Mouse (Mus musculus): ENCODE data around the gene Atg2a. TPM values are rescaled to one million over a fixed set of nuclear protein-coding genes. Genes with fewer than 3 reads are reported as not detected.

The Atg2a gene
- polyA plus RNA-seq, 1 experiment from 2014 or later: 8.0 TPM

GRCm38 (mm10) chr19:6231036-6231435 is 10.4 kb upstream of the Atg2a start:
- H3K4me2 ChIP-seq (ENCODE audit: low read depth, low read length): no peak overlapping the region
- no peak overlapping the region for H3K27ac ChIP-seq (ENCODE audit: low read length)
- WGBS: 84% methylated on average over 2 of the region's 2 CpGs
- no peak overlapping the region for H3K4me3 ChIP-seq (ENCODE audit: low read length)
- no peak for ATAC-seq (replicated peaks; ENCODE audit: extremely low read depth, insufficient read depth, low FRiP score)
- peaks cover 13% of the 10 kb centered on the region for H3K4me1 ChIP-seq (ENCODE audit: control insufficient read depth, insufficient read depth, low read length)
- peaks cover 21% of the 10 kb centered on the region for H3K36me3 ChIP-seq (ENCODE audit: control insufficient read depth, insufficient read depth)
- H3K9ac ChIP-seq (ENCODE audit: low read length): no peak overlapping the region
- H3K9me3 ChIP-seq (replicated peaks; ENCODE audit: control insufficient read depth, low read length): no peaks in the 10 kb centered on the region
- no peaks in the 10 kb centered on the region for H3K27me3 ChIP-seq (ENCODE audit: control insufficient read depth, insufficient read depth, low read length)

DNA sequence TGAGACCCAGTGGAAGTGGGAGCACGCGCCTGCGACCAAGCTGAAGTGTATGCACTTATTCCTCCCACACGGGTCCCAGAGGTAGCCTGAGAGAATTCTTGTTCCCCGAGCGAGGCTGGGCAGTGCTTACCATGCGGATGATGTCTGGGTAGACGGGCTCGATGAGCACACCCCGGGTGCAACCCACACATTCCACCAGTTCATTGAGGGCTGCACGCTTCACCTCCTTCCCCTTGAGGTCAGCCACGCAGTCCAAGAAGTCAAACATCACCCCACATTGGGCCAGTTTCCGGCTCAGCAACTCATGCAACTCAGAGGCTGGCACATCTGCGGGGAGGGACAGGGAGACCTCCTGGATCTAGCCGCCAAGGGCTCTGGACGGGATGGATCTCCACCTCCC is 7.8 kb upstream of the Atg2a start:
- Histone ChIP-seq H3K27ac (ENCODE audit: low read length) (no peak overlapping the region), H3K36me3 (ENCODE audit: control insufficient read depth, insufficient read depth) (peaks cover 16% of the 10 kb centered on the region; the same call in 1 of the 2 replicates), H3K27me3 (ENCODE audit: control insufficient read depth, insufficient read depth, low read length) (no peaks in the 10 kb centered on the region), H3K9me3 (replicated peaks; ENCODE audit: control insufficient read depth, low read length) (no peaks in the 10 kb centered on the region), H3K4me3 (ENCODE audit: low read length) (no peak overlapping the region), H3K4me2 (ENCODE audit: low read depth, low read length) (no peak overlapping the region), H3K4me1 (ENCODE audit: control insufficient read depth, insufficient read depth, low read length) (peaks cover 15% of the 10 kb centered on the region), H3K9ac (ENCODE audit: low read length) (no peak overlapping the region)
- WGBS: 82% methylated on average over 16 of the region's 16 CpGs
- no peak for ATAC-seq (replicated peaks; ENCODE audit: extremely low read depth, insufficient read depth, low FRiP score)

DNA sequence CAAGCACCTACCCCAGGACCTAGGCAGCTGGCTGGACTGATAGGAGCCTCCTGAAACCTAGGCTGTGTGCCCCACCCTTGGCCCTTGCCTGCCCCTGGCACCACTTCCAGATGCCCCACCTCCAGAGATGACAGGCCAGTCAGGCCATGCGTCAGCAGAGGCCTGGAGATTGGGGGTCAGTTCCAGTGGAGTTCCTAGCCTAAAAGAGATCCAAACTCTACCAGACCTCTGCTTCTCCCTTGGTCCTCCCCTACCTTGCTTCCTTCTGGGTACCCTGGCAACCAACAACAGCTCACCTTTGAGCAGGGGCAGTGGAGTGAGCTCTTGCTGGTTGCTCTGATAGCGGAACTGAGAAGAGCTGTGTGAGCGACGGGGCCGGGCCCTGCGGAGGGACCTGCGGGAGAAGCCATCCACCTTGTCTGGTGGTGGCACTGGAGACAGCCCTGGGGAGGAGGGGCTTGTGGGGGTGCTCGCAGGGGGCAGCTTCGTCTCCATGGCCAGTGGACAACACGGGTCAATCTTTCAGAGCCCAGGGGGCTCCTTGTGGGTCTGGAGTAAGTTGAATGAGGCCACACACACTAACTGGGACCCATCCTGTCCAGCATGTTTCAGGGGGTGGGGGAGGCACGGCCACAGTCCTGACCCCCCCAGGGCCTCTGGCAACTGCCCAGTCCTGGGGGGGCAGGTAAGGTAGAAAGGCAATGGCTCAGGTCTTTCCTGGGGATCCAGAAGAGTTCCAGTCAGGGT is 7.0 kb upstream of the Atg2a start:
- H3K9me3 ChIP-seq (replicated peaks; ENCODE audit: control insufficient read depth, low read length): no peaks in the 10 kb centered on the region
- H3K36me3 ChIP-seq (ENCODE audit: control insufficient read depth, insufficient read depth): peaks cover 14% of the 10 kb centered on the region; the same call in 1 of the 2 replicates
- no peak for ATAC-seq (replicated peaks; ENCODE audit: extremely low read depth, insufficient read depth, low FRiP score)
- H3K4me3 ChIP-seq (ENCODE audit: low read length): peak overlapping the region; percentile 79
- H3K4me1 ChIP-seq (ENCODE audit: control insufficient read depth, insufficient read depth, low read length): peaks cover 15% of the 10 kb centered on the region
- H3K4me2 ChIP-seq (ENCODE audit: low read depth, low read length): peak overlapping the region; percentile 97
- H3K27ac ChIP-seq (ENCODE audit: low read length): no peak overlapping the region
- 59% methylated on average over 11 of the region's 11 CpGs for WGBS
- peak overlapping the region; percentile 86 for H3K9ac ChIP-seq (ENCODE audit: low read length)
- no peaks in the 10 kb centered on the region for H3K27me3 ChIP-seq (ENCODE audit: control insufficient read depth, insufficient read depth, low read length)

DNA sequence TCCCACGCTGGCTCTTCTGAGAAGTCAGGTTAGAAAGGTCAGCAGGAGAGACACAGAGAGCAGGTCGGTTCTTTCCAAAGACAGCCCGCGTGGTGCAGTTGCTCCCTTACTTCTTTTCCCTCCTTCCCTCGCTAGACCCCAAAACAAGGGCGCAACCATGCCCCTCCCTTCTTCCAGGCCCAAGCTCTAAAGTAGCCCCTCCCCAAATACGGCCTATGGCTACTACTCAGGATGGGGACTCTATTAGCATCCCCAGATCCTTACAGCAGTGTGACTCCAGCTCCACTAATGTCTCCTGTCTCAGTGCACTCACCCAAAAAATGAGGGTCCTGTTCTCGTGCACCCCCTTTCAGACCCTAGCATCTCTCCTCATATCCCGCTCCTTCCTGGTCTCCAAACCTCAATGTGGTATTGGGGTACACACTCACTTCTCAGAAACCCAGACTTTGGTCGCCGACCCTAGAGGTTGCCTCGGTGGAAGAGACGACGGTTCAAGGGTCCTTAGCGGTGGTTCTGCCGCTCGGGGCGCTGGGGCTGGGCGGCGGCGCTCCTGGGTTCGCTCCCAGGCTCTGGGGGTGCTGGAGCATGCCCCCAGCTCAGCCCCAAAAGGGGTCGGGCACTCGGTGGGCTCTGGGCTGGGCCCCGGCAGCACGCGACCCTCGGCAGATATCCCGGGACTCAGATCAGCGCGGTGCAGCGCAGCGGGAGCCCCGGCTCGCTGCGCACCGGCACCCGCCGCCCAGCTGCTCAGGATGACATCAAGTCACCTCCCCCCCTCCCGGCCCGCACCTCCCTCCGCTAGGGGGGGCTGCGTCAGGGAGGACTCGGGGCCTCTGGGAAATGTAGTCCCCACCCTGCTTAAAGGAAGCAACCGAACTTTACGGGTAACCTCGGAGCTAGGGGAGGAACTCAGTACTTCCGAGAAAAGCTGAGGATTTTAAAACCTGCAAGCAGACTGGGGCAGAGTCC is 6.1 kb upstream of the Atg2a start, which contains the start of gene Ppp2r5b:
Ppp2r5b (minus strand) TSS at position 789 of the 969 bp plus-strand sequence.
- no peaks in the 10 kb centered on the region for H3K9me3 ChIP-seq (replicated peaks; ENCODE audit: control insufficient read depth, low read length)
- WGBS: 4% methylated on average over 48 of the region's 48 CpGs
- peak within 1 kb of the TSS; percentile 86 for H3K9ac ChIP-seq (ENCODE audit: low read length)
- H3K4me3 ChIP-seq (ENCODE audit: low read length): peak within 1 kb of the TSS; percentile 79
- H3K4me2 ChIP-seq (ENCODE audit: low read depth, low read length): peak within 1 kb of the TSS; percentile 97
- H3K36me3 ChIP-seq (ENCODE audit: control insufficient read depth, insufficient read depth): peaks cover 8% of the 10 kb centered on the region; the same call in 1 of the 2 replicates
- peak; percentile 93 for ATAC-seq (replicated peaks; ENCODE audit: extremely low read depth, insufficient read depth, low FRiP score)
- H3K4me1 ChIP-seq (ENCODE audit: control insufficient read depth, insufficient read depth, low read length): peaks cover 15% of the 10 kb centered on the region
- no peaks in the 10 kb centered on the region for H3K27me3 ChIP-seq (ENCODE audit: control insufficient read depth, insufficient read depth, low read length)
- peak within 1 kb of the TSS; percentile 99 for H3K27ac ChIP-seq (ENCODE audit: low read length)

- no peaks in the 10 kb centered on the region for H3K9me3 ChIP-seq (replicated peaks; ENCODE audit: control insufficient read depth, low read length)
- H3K9ac ChIP-seq (ENCODE audit: low read length): peak overlapping the region; percentile 86
- H3K4me2 ChIP-seq (ENCODE audit: low read depth, low read length): peak overlapping the region; percentile 97
- ATAC-seq (replicated peaks; ENCODE audit: extremely low read depth, insufficient read depth, low FRiP score): peak; percentile 91
- 0% methylated on average over 9 of the region's 9 CpGs for WGBS
- H3K27ac ChIP-seq (ENCODE audit: low read length): peak overlapping the region; percentile 99
- H3K4me1 ChIP-seq (ENCODE audit: control insufficient read depth, insufficient read depth, low read length): peaks cover 15% of the 10 kb centered on the region
- peaks cover 7% of the 10 kb centered on the region; the same call in 1 of the 2 replicates for H3K36me3 ChIP-seq (ENCODE audit: control insufficient read depth, insufficient read depth)
- H3K4me3 ChIP-seq (ENCODE audit: low read length): peak overlapping the region; percentile 79
- H3K27me3 ChIP-seq (ENCODE audit: control insufficient read depth, insufficient read depth, low read length): no peaks in the 10 kb centered on the region
These were observed 5.4 kb upstream of the Atg2a start for GRCm38 (mm10) chr19:6236053-6236441.

GRCm38 (mm10) chr19:6236842-6237241 is 4.6 kb upstream of the Atg2a start:
- no peak for ATAC-seq (replicated peaks; ENCODE audit: extremely low read depth, insufficient read depth, low FRiP score)
- 73% methylated on average over 7 of the region's 7 CpGs for WGBS
- H3K4me1 ChIP-seq (ENCODE audit: control insufficient read depth, insufficient read depth, low read length): peaks cover 15% of the 10 kb centered on the region
- no peak overlapping the region for H3K4me3 ChIP-seq (ENCODE audit: low read length)
- no peak overlapping the region for H3K4me2 ChIP-seq (ENCODE audit: low read depth, low read length)
- H3K9me3 ChIP-seq (replicated peaks; ENCODE audit: control insufficient read depth, low read length): no peaks in the 10 kb centered on the region
- H3K9ac ChIP-seq (ENCODE audit: low read length): no peak overlapping the region
- H3K27ac ChIP-seq (ENCODE audit: low read length): no peak overlapping the region; the same call in 1 of the 2 replicates
- H3K27me3 ChIP-seq (ENCODE audit: control insufficient read depth, insufficient read depth, low read length): no peaks in the 10 kb centered on the region
- H3K36me3 ChIP-seq (ENCODE audit: control insufficient read depth, insufficient read depth): peaks cover 4% of the 10 kb centered on the region; the same call in 1 of the 2 replicates

- H3K4me1 ChIP-seq (ENCODE audit: control insufficient read depth, insufficient read depth, low read length): peaks cover 24% of the 10 kb centered on the region
- no peaks in the 10 kb centered on the region for H3K9me3 ChIP-seq (replicated peaks; ENCODE audit: control insufficient read depth, low read length)
- H3K4me3 ChIP-seq (ENCODE audit: low read length): no peak overlapping the region
- no peak for ATAC-seq (replicated peaks; ENCODE audit: extremely low read depth, insufficient read depth, low FRiP score)
- no peak overlapping the region for H3K27ac ChIP-seq (ENCODE audit: low read length)
- H3K36me3 ChIP-seq (ENCODE audit: control insufficient read depth, insufficient read depth): 0 out of 2 replicates have a peak, but pooled peaks cover 2% of the 10 kb centered on the region
- no peaks in the 10 kb centered on the region for H3K27me3 ChIP-seq (ENCODE audit: control insufficient read depth, insufficient read depth, low read length)
- no peak overlapping the region for H3K9ac ChIP-seq (ENCODE audit: low read length)
- no peak overlapping the region for H3K4me2 ChIP-seq (ENCODE audit: low read depth, low read length)
These were observed 2.7 kb upstream of the Atg2a start for GRCm38 (mm10) chr19:6238740-6239139.

DNA sequence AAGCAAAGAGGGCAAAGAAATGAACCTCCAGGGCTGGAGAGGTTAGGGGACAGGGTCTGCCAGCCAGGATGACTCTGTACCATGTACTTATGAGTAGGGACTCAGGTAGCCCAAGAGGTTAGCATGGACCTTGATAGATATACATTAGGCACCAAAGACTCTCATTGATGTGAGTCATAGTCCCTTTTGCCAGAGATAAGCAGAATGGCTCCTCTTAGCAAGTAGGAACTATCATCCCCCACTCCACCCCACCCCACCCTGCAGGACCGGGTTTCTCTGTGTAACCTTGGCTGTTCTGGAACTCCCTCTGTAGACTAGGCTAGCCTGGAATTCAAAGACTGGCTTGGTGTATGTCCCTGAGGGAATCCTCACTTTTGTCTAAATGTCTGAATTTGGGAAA is 1.3 kb upstream of the Atg2a start:
- Histone ChIP-seq H3K9me3 (replicated peaks; ENCODE audit: control insufficient read depth, low read length) (no peaks in the 10 kb centered on the region), H3K4me2 (ENCODE audit: low read depth, low read length) (no peak overlapping the region), H3K36me3 (ENCODE audit: control insufficient read depth, insufficient read depth) (peaks cover 6% of the 10 kb centered on the region; the same call in 1 of the 2 replicates), H3K4me1 (ENCODE audit: control insufficient read depth, insufficient read depth, low read length) (peaks cover 12% of the 10 kb centered on the region), H3K4me3 (ENCODE audit: low read length) (no peak overlapping the region), H3K27ac (ENCODE audit: low read length) (no peak overlapping the region), H3K27me3 (ENCODE audit: control insufficient read depth, insufficient read depth, low read length) (no peaks in the 10 kb centered on the region), H3K9ac (ENCODE audit: low read length) (no peak overlapping the region)
- no peak for ATAC-seq (replicated peaks; ENCODE audit: extremely low read depth, insufficient read depth, low FRiP score)
- WGBS: 21% methylated on average over 1 of the region's 1 CpGs
